Mouse (Mus musculus): ENCODE data around the gene Nckap5. TPM values are rescaled to one million over a fixed set of nuclear protein-coding genes. Genes with fewer than 3 reads are reported as not detected.

Gene Nckap5
- 11.5 TPM in 2 replicates for polyA plus RNA-seq (2015; fragmentation: Nextera tagmentation; extraction: Ambion mirVana)

DNA sequence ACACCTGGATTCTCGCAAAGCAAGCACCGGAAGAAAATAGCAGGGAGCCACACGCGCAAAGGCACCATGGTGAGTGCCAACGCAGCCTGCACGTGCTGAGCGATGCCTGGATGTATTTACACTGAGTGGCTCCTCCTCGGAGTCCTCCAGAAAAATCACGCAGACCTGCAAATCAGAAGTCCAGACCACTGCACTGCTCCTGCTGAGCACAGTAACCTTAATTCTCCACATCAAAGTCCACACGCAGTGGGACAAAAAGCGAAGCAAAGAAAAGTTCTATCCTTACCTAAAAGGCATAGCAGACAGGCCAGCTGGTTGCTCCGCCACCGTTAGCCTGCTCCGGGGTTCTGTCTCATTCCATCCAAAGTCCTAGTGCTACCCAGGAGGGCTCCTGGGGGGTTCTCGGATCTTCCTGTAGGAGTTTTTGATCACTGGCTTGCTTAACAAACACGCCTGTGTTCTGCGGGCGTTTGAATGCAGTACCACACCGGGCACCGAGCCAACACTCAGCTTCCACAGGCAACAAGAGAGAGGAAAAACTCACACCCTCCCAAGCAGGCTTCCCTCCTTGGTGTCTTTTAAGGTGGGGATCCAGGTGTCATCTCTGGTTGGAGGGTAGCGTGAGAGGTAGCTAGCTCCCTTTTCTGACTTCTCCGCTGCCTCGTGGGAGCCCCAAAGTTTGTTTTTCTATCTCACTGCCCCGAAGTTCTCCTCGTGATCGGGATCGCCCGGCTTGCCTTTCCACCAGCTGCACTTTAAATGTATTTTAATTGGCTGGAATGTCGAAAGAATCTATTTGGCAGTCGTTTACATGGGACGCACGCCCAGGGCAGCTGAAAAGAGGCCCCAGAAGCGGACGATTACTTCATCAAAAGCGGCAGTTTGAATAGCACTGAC lies at the start of gene Nckap5:
Gene Nckap5 (minus strand): TSS at position 769 of the 897 bp plus-strand sequence.
- no peaks in the 10 kb centered on the region for H3K9me3 ChIP-seq
- peak within 1 kb of the TSS; percentile 67 for H3K4me2 ChIP-seq
- WGBS, result under 1% methylated on average over 35 of the region's 35 CpGs
- peaks cover 16% of the 10 kb centered on the region for H3K4me1 ChIP-seq
- H3K9ac ChIP-seq, result peak within 1 kb of the TSS; percentile 19
- peaks cover 10% of the 10 kb centered on the region; the same call in 1 of the 2 replicates for H3K27me3 ChIP-seq (replicated peaks)
- H3K27ac ChIP-seq, result peak within 1 kb of the TSS; percentile 71
- H3K36me3 ChIP-seq (replicated peaks), result no peaks in the 10 kb centered on the region
- H3K4me3 ChIP-seq, result peak within 1 kb of the TSS; percentile 36
- peak; percentile 90 for ATAC-seq (replicated peaks)

DNA sequence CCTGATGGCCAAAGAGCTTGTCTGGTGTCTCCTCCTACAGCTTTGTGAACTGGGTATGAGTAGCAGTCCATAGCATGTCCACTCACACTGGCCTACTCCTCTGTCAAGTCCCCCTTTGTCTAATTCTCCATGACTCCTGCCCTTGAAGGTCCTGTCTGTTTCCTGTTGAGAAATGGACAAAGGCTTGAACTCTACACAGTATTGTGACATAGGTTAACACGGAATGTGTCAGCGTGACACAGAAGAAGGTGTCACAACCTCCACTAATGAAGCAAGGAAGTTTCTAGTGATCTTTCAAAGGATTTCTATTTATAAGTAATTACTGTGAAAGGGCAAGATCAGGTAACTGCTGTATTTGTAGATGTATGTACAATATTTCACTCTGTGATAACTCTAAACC lies 46.9 kb upstream of the Nckap5 start:
- no peaks in the 10 kb centered on the region for H3K27me3 ChIP-seq (replicated peaks)
- H3K4me3 ChIP-seq, result no peak overlapping the region
- H3K9ac ChIP-seq, result no peak overlapping the region
- no peak for ATAC-seq (replicated peaks)
- H3K4me1 ChIP-seq, result no peaks in the 10 kb centered on the region
- H3K9me3 ChIP-seq, result no peaks in the 10 kb centered on the region
- 93% methylated on average over 2 of the region's 2 CpGs for WGBS
- H3K27ac ChIP-seq, result no peak overlapping the region
- H3K4me2 ChIP-seq, result no peak overlapping the region
- no peaks in the 10 kb centered on the region for H3K36me3 ChIP-seq (replicated peaks)

DNA sequence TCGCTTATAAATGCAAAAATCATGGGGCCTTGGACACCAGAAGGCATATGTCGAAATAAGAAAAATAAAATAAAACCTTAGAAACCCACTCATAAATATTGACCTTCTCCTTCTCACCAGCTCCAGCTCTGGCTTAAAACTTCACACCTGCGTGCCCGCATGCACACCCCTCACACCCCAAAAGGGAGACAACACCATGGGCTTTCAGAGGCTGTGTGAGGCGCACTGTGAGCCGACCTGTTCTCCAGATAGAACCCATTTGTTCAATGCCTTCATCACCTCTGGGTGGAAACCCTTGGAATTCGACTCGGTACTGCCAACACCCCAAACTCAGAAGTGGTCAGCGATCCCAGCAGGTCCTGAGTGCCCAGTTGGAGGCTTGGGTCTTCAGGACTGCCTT lies 37.8 kb upstream of the Nckap5 start:
- ATAC-seq (replicated peaks), result no peak
- WGBS, result 91% methylated on average over 9 of the region's 9 CpGs
- Histone ChIP-seq H3K4me1 (peaks cover 10% of the 10 kb centered on the region; the same call in 1 of the 2 replicates), H3K9ac (no peak overlapping the region), H3K36me3 (replicated peaks) (no peaks in the 10 kb centered on the region), H3K9me3 (no peaks in the 10 kb centered on the region), H3K27me3 (replicated peaks) (no peaks in the 10 kb centered on the region), H3K27ac (no peak overlapping the region), H3K4me3 (no peak overlapping the region), H3K4me2 (no peak overlapping the region)

DNA sequence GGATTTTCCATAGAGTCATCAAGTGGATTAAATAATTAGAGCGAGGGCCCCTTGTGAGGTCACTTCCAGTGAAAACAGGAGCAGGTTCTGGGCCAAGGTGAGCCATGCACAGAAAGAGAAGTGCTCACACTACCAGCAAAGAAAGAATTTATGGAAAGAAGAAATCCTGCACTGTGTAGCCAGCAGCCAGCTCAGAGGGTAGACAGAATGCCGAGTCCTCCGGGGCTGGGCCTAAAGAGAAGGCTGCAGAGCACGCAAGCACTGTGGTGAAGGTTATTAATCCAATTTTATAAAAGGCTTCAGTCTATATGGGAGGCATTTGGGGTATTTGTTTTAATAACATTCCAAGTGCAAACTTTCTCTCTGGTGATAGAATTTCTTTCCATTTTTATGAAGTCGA lies 37.3 kb upstream of the Nckap5 start:
- Histone ChIP-seq H3K9ac (no peak overlapping the region), H3K36me3 (replicated peaks) (no peaks in the 10 kb centered on the region), H3K4me2 (no peak overlapping the region), H3K9me3 (no peaks in the 10 kb centered on the region), H3K4me3 (no peak overlapping the region), H3K4me1 (peaks cover 10% of the 10 kb centered on the region; the same call in 1 of the 2 replicates), H3K27ac (no peak overlapping the region), H3K27me3 (replicated peaks) (no peaks in the 10 kb centered on the region)
- 80% methylated on average over 5 of the region's 5 CpGs for WGBS
- no peak for ATAC-seq (replicated peaks)

DNA sequence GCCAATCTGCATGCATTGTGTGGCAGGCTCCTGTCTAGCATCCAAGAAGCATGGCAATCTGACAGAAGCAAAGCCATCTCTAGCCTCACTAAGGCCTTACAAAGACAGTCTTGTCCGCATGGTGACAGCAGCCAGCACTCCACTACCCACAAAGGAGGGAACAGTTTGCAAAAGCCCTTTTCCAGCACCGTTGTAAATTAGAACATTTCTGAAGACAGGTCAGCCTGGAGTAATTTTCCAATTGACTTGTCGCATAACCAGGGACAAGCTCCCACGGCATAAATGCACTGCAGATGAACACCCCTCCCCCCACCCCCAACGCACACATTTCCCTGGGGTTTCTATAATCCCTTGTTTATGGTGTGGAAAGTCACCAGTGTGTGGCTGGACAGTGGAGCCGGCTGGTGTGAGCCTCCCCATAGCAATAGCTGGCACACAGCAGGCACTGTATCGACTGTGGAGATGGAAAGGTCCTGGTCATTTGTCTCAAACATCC lies 35.0 kb upstream of the Nckap5 start:
- 7% methylated on average over 7 of the region's 7 CpGs for WGBS
- peak overlapping the region; percentile 61 for H3K27ac ChIP-seq
- H3K4me3 ChIP-seq, result no peak overlapping the region
- H3K9me3 ChIP-seq, result no peaks in the 10 kb centered on the region
- H3K36me3 ChIP-seq (replicated peaks), result no peaks in the 10 kb centered on the region
- peak; percentile 83 for ATAC-seq (replicated peaks)
- no peak overlapping the region for H3K4me2 ChIP-seq
- peaks cover 10% of the 10 kb centered on the region; the same call in 1 of the 2 replicates for H3K4me1 ChIP-seq
- H3K27me3 ChIP-seq (replicated peaks), result no peaks in the 10 kb centered on the region
- no peak overlapping the region for H3K9ac ChIP-seq

DNA sequence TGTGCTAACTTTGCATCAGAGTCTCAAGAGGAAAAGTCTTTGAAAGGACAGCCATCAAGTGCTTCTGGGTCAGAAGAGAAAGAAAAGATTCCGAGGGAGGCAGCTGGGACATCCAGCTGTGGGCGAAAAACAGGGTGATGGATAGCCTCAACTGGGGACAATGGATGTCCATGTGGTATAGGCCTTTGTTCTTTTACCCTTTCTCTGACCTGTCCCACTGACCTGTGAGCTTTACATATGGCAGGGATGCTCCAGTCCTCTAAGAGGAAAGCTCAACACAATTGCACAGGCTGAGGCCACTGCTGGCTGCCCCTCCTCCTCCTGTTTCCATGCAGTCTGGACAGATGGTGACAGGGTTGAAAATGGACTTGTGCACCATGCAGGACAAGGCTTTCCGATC lies 31.2 kb upstream of the Nckap5 start:
- Histone ChIP-seq H3K4me2 (no peak overlapping the region), H3K9ac (no peak overlapping the region), H3K36me3 (replicated peaks) (no peaks in the 10 kb centered on the region), H3K4me3 (no peak overlapping the region), H3K9me3 (no peaks in the 10 kb centered on the region), H3K27ac (no peak overlapping the region), H3K4me1 (peaks cover 10% of the 10 kb centered on the region; the same call in 1 of the 2 replicates), H3K27me3 (replicated peaks) (no peaks in the 10 kb centered on the region)
- WGBS, result 59% methylated on average over 3 of the region's 3 CpGs
- no peak for ATAC-seq (replicated peaks)

DNA sequence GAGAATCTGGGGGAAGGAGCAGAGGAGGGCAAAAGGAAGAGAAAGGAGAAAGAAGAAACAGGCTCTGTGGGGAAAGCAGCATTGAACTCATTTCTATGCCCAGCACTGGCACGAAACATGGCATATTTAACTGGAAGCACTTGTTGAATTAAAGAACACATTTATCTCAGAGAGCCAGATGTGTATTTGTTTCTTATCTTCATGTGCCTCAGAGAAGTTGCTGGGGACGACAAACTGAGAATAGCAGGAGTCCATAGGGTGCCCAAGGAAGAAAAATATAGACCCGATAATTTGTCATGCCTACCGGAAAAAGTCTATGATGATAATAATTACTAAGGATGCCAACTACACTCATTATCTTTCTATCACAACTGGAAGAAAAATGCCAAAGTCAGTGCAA lies 29.9 kb upstream of the Nckap5 start:
- ATAC-seq (replicated peaks), result no peak
- no peak overlapping the region for H3K27ac ChIP-seq
- H3K9ac ChIP-seq, result no peak overlapping the region
- H3K4me1 ChIP-seq, result peaks cover 2% of the 10 kb centered on the region; the same call in 1 of the 2 replicates
- 80% methylated on average over 4 of the region's 4 CpGs for WGBS
- no peaks in the 10 kb centered on the region for H3K36me3 ChIP-seq (replicated peaks)
- no peak overlapping the region for H3K4me3 ChIP-seq
- H3K9me3 ChIP-seq, result no peaks in the 10 kb centered on the region
- no peaks in the 10 kb centered on the region for H3K27me3 ChIP-seq (replicated peaks)
- no peak overlapping the region for H3K4me2 ChIP-seq

DNA sequence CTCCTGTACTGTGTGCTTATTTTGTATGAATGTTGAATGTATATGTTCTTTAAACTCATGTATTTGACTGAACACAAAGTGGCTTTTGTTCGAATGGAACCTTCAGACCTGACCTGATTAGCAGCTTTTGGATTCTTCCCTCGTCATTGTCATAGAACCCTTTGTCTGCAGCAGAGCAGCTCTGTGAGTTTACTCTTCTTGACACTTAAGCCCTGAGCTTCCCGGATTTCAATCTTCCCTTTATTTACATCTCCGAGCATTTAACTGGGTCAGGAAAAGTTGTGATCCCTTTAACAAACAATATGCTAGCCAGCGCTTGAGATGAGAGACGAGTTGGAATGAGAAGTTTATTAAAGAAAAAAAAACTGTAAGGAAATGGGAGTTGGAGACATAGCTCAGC lies 18.9 kb upstream of the Nckap5 start:
- no peaks in the 10 kb centered on the region for H3K27me3 ChIP-seq (replicated peaks)
- H3K4me2 ChIP-seq, result no peak overlapping the region
- H3K4me1 ChIP-seq, result no peaks in the 10 kb centered on the region
- no peaks in the 10 kb centered on the region for H3K36me3 ChIP-seq (replicated peaks)
- 30% methylated on average over 6 of the region's 6 CpGs for WGBS
- no peak overlapping the region for H3K27ac ChIP-seq
- no peak for ATAC-seq (replicated peaks)
- H3K9me3 ChIP-seq, result no peaks in the 10 kb centered on the region
- H3K9ac ChIP-seq, result no peak overlapping the region
- H3K4me3 ChIP-seq, result no peak overlapping the region

DNA sequence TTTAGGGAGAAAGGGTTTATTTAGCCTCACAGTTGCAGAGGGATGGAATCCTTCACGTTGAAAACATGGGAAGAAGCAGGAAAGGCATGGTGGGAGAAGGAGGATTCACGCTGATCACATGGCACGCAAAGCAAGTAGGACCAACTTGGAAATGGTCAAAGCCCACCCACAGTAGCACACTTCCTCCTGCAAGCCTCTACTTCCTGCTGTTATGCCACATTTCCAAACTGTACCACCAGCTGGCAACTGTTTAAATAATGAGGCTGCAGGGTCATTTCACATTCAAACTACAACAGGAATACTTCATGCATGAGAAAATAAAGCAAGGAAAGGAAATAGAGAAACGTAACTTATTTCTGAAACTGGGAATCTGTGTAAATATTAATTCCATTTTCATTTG lies 15.7 kb upstream of the Nckap5 start:
- Histone ChIP-seq H3K27me3 (replicated peaks) (no peaks in the 10 kb centered on the region), H3K9ac (no peak overlapping the region)

DNA sequence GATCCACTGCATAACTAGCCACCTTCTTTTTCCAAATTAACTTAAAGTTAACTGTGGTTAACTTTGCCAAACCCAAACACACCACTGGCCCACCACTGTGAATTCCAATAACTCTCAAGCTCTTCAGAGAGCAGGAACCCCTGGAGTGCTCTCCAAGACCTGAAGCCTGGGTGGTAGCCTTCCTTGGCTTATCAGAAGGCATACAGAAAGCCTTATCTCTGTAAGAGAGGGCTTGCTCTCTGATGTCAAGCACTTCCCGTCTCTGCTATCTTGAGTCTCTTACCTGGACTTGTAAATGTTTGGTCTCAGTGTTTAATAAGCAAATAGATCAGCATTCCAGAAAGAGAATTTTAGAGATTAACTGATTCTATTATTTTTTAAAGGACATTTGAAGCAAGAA lies 2.3 kb upstream of the Nckap5 start:
- no peak overlapping the region for H3K9ac ChIP-seq
- peaks cover 16% of the 10 kb centered on the region for H3K4me1 ChIP-seq
- H3K9me3 ChIP-seq, result no peaks in the 10 kb centered on the region
- H3K27ac ChIP-seq, result no peak overlapping the region
- WGBS, result 94% methylated on average over 1 of the region's 1 CpGs
- H3K4me2 ChIP-seq, result no peak overlapping the region
- ATAC-seq (replicated peaks), result no peak
- no peak overlapping the region for H3K4me3 ChIP-seq
- no peaks in the 10 kb centered on the region for H3K36me3 ChIP-seq (replicated peaks)
- peaks cover 10% of the 10 kb centered on the region; the same call in 1 of the 2 replicates for H3K27me3 ChIP-seq (replicated peaks)

More for the DNA sequence above, 15.7 kb upstream of the Nckap5 start:
- Histone ChIP-seq H3K4me2 (no peak overlapping the region), H3K36me3 (replicated peaks) (no peaks in the 10 kb centered on the region), H3K9me3 (no peaks in the 10 kb centered on the region; the same call in 1 of the 2 replicates), H3K27ac (no peak overlapping the region), H3K4me3 (no peak overlapping the region), H3K4me1 (no peaks in the 10 kb centered on the region)
- ATAC-seq (replicated peaks), result no peak
- 68% methylated on average over 4 of the region's 4 CpGs for WGBS

DNA sequence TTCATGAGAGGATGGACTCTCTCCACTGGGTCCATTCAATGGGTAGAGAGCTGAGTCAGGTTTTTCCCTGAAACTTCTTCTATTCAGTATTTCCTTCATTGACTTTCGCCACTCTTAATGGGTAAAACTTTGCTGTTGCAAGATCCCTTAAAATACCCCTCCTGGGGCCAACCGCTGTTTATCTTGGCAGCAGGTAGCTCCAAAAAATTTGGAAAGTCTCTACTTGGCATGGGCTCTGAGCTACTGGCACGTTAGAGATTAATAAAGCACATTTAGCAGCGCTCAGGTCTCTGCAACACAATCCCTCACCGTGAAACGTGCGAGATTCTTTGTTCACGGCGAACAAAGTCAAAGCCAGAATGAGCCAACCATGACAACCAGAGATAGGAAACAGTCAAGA lies 1.6 kb downstream of the Nckap5 start:
- Histone ChIP-seq H3K36me3 (replicated peaks) (no peaks in the 10 kb centered on the region), H3K9me3 (no peaks in the 10 kb centered on the region), H3K9ac (no peak overlapping the region), H3K27me3 (replicated peaks) (peaks cover 10% of the 10 kb centered on the region), H3K4me2 (peak overlapping the region; percentile 28; the same call in 1 of the 2 replicates), H3K27ac (no peak overlapping the region), H3K4me3 (0 out of 2 replicates have a peak overlapping the region, but pooled peaks have one; percentile 5), H3K4me1 (peaks cover 16% of the 10 kb centered on the region)
- 49% methylated on average over 9 of the region's 9 CpGs for WGBS
- ATAC-seq (replicated peaks), result no peak

DNA sequence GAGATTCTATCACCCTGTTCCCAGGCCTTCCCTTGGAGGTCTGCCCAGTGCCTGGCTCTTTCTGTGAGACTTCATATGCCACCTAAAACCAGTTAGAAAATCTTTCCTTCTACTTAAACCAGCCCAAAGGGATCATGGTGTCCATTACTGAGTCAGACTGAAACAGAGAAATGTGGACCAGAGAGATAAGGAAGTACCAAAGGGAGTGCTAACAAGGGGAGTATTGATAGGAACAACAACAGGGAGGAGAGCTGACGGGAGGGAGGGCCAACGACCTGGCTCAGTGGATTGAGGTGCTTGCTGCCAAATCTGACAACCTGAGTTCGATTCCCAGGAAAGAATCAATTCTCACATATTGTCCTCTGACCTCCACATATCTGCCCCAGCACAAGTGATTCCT lies 5.8 kb downstream of the Nckap5 start:
- Histone ChIP-seq H3K4me1 (peaks cover 1% of the 10 kb centered on the region), H3K27me3 (replicated peaks) (peaks cover 4% of the 10 kb centered on the region; the same call in 1 of the 2 replicates), H3K36me3 (replicated peaks) (no peaks in the 10 kb centered on the region), H3K9me3 (no peaks in the 10 kb centered on the region), H3K4me2 (no peak overlapping the region), H3K27ac (no peak overlapping the region), H3K9ac (no peak overlapping the region), H3K4me3 (no peak overlapping the region)
- 70% methylated on average over 3 of the region's 3 CpGs for WGBS
- ATAC-seq (replicated peaks), result no peak
